Mouse (Mus musculus) ovary, postnatal 14 days (tissue): ENCODE data around the gene Lsm7.

Experiments
- DNase-seq: peaks from one replicate; pipeline ENCODE4 v3.0.0; 2022; ENCODE audit warnings: low spot score

Gene Lsm7

DNA sequence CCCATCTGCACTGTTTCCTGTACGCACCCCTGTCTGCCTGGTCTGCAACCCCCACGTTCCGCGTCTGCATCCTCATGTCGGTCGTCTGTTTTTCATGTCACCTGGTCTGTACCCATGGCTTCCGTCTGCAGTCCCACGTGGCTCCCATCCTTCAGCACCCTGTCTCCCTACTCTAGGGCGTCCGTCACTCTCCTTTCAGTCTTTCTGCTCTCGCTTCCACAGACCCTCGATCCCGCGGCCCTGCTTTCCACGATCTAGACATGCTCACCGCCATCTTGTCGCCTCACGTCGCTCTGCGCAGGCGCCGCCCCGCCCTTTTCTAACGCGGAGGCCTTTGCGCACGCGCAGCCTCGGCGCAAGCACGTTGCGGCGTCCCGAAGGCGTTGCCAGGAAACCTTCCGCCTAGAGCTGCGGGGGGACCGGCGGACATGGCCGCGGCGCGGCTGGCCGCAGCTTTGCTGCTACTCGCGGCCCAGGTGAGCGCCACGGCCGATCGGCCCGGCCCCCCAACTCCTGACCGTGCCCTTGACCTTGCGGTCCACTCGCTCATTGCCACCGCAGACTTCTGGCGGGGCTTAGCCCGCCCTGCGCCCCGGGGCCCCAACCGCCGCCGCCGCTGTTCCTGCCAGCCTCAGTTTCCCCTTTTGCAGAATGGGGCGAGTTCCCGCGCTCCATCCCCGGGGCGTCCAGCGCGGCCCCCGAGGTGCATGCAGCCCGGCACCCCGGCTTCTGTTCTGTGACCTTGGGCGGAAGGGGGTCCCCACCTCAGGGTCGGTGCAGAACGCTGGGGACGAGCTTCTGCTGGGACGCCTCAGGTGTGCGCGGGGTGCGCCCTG, at the start of gene Lsm7, which contains the start of gene Sppl2b:
Gene Lsm7 (minus strand): TSS at position 297 of the 836 bp plus-strand sequence.
Gene Sppl2b (plus strand): TSS at position 363 of the 836 bp plus-strand sequence.
- DNase-seq = peak; percentile 99

GRCm38 (mm10) chr10:80904709-80905108, 49.7 kb upstream of the Lsm7 start:
- DNase-seq = no peak

GRCm38 (mm10) chr10:80904004-80904693, 49.1 kb upstream of the Lsm7 start:
- DNase-seq = no peak

- DNase-seq = no peak
Measured at GRCm38 (mm10) chr10:80903282-80903681, 48.3 kb upstream of the Lsm7 start.

DNA sequence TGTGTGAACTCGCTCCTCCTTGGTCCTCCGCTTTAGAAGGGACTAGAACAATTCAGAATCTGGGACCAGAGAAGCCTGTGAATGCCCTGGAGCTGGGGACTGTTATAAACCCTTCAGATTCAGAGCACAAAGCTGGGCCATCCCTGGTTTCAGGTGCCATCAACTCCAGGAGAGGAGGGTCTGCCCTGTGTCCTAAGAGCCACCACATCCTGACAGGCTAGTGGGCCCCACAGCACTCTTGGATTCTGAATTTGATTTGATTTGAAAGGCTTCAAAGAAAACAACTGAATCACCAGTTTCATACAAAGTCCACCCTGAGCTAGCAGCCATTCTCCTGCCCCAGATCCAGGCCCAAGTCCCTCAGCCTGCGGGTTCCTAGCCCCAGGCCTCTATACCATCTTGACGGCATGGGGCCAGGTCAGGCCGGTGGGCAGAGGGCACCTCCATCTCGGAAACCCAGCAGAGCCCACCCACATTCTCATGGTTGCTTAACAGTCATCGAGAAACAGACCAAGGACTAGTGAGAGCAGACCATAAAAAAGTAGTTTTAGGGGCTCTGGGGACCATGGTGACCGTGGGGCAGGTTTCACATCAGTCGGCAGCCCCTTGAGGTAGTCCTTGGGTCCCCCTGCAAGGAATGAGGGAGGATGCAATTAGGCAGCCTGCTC, 47.4 kb upstream of the Lsm7 start:
- DNase-seq = no peak

GRCm38 (mm10) chr10:80901409-80902272, 46.6 kb upstream of the Lsm7 start:
- no peak for DNase-seq

DNA sequence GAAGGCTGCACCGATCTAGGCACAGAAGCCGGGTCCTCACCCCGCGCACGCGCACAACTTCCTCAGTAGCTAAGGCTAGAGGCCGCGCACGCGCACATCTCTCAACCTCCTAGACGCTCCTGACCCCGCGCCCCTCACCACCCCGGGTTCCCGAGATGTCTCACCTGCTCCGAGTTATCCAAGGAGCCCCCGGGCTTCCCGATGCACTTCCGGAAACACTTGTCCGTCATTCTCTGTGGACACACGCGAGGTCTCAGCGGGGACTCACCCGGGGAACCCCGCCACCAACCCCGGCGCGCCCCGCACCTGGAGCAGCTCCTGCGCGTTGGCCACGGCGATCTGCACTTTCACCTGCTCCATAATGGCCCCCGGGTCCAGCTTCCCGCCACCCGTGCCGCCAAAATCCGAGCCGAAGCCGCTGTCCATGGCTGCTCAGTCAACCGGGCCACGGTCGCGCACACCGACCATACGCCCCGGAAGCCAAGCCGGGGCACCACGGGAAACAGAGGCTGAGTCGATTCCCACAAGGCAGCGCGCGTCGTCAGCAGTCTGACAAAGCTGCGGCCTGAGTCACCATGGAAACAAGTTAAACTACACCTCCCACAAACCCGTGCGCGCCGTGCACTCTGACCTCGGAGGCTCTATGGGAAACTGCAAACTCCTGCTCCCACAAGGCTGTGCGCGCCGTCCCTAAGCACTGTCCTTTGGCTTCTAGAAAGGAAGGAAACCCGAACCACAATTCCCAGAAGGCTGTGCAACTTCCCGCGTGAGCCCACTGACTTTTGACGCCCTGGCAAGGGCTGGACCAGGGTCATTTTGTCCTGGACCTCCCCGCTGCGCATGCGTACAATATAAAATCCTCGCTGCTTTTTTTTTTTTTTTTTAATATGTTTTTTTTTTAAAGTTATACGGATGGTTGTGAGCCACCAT, 45.6 kb upstream of the Lsm7 start, which contains the start of gene Timm13:
Gene Timm13 (minus strand): TSS at position 652 of the 930 bp plus-strand sequence.
- DNase-seq = peak; percentile 91

DNA sequence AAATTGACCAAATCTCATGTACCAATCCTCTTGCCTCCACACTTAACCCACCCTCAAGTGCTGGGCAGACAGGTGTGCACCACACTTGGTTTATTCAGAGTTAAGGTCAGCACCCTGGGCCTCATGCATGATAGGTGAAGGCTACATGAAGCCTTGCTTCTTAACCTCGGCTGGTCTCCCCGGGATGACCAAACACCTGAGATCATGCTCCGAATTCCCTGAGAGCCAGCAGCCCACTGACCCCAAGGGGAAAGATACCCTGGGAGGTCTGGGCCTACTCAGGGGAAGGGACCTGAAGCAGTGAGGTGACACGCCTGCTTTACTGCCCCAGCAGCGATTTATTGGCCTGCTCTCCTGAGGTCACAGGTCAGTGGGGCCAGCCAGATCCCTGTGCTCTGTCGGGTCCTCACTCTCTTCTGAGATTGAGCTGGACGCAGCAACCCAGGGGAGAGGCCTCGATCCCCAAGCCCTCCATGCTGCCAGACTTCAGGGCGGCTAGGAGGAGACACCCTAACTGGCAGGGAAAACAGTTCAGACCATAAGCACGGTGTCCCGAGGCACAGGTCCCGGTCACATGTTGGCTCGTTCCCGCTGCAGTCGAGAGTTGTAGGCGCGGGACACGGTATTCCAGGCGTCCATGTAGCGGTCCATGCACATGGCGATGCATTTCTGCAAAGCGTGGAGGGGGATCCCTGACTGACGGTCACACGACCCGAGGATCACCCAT, 44.7 kb upstream of the Lsm7 start:
- no peak for DNase-seq

GRCm38 (mm10) chr10:80899074-80899473, 44.1 kb upstream of the Lsm7 start:
- DNase-seq = no peak

- DNase-seq = no peak
Measured at GRCm38 (mm10) chr10:80897861-80898510, 43.0 kb upstream of the Lsm7 start.

- no peak for DNase-seq
Measured at GRCm38 (mm10) chr10:80896581-80897485, 41.8 kb upstream of the Lsm7 start.

- DNase-seq = no peak
Measured at GRCm38 (mm10) chr10:80895697-80896096, 40.7 kb upstream of the Lsm7 start.

GRCm38 (mm10) chr10:80895100-80895499, 40.1 kb upstream of the Lsm7 start:
- DNase-seq = no peak

DNA sequence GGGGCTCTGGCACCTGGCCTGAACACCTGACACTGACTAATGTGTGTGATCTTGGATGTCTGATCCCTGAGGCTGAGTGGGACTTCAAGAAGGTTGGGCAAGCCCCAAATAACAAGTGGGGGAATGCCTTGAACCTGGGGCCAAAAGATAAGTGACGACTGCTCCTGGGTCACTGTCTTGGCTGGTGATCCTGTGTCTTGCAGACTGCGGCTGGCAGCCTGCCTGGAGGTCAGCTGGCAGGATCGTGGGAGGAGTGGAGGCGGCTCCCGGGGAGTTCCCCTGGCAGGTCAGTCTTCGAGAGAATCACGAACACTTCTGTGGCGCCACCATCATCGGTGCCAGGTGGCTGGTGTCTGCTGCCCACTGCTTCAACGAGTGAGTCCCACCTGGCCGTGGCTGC, 32.2 kb upstream of the Lsm7 start:
- DNase-seq = peak; percentile 67

GRCm38 (mm10) chr10:80881301-80881700, 26.3 kb upstream of the Lsm7 start:
- DNase-seq = peak; percentile 65

DNA sequence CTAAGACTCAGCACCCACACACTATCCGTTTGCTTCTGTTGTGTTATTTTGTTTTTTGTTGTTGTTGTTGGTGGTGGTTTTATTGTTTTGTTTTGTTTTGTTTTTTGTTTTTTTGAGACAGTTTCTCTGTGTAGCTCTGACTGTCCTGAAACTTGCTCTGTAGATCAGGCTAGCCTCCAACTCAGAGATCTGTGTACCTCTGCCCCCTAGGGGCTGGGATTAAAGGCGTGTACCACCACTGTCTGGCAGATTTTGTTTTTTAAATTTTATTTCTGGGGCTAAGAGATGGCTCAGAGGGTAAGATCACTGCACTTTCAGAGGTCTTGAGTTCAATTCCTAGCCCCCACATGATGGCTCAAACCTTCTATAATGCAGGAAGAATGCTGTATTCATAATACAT, 25.9 kb upstream of the Lsm7 start:
- no peak for DNase-seq

DNA sequence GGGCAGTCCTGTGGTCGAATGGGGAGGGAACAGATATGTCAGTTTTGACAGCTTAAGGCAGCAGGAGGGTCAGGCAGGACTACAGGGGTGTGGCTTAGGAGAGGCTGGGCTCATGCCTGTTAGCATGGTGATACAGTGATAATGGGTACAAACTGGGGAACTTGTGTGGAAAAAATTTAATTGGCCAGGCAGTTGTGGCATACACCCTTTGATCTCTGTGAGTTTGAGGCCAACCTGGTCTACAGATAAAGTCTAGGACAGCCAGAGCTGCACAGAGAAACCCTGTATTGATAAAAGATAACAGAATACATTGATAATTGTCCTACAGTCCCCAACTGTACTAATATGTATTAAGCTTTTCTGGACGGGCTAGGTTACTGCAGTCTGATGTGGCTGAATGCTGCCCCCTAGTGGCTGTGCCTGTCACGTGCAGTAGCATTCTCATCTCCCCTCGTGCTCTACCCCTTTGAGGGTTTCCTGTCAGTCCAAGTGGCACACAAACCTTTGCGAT, 25.2 kb upstream of the Lsm7 start:
- peak; percentile 54 for DNase-seq

DNA sequence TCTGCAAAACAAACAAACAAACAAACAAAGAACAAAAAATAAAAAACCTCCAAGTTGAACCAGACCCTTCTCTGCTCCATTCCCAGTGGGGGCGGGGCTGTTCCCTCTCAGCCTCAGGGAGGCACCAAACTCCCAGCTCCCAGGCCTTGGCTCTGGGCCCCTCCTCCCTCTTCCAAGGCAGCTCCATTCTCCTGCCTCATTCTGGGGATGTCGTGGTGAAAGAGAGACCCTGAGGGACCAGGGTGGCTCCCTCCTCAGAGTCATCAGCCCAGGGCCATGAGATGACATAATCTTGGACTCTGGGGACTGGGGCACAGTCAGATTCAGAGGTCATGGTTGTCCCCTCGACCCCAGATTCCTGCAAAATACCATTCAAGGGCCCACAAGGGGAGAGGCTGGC, 21.6 kb upstream of the Lsm7 start:
- no peak for DNase-seq
